Mouse (Mus musculus): ENCODE measurements at regions not wholly inside any gene's neighbourhood (a gene's known extent, or its start where the extent isn't known, plus 50 kb on each side); places are given as distances from the start of the nearest gene placed in this dataset.

- no peak for DNase-seq
Observed at GRCm38 (mm10) chr4:150800774-150801173, 52.9 kb upstream of the Errfi1 start.

GRCm38 (mm10) chr4:150799550-150800398 lies 53.9 kb upstream of the Errfi1 start:
- DNase-seq, result peak; percentile 53 to 82

GRCm38 (mm10) chr4:150798783-150799530 lies 54.8 kb upstream of the Errfi1 start:
- DNase-seq, result peak; percentile 65 to 86

- DNase-seq, result no peak
Observed at GRCm38 (mm10) chr4:150798281-150798680, 55.4 kb upstream of the Errfi1 start.

- peak; percentile 42 to 81 for DNase-seq
Observed at GRCm38 (mm10) chr4:150797057-150797456, 56.7 kb upstream of the Errfi1 start.

GRCm38 (mm10) chr4:150794878-150795277 lies 58.8 kb upstream of the Errfi1 start:
- no peak for DNase-seq

GRCm38 (mm10) chr4:150794257-150794794 lies 59.4 kb upstream of the Errfi1 start:
- DNase-seq, result no peak

GRCm38 (mm10) chr4:150793146-150793545 lies 60.6 kb upstream of the Errfi1 start:
- DNase-seq, result no peak

- no peak for DNase-seq
Observed at GRCm38 (mm10) chr4:150789166-150789565, 64.6 kb upstream of the Errfi1 start.

GRCm38 (mm10) chr4:150787113-150787512 lies 66.6 kb upstream of the Errfi1 start:
- no peak for DNase-seq

- DNase-seq, result no peak
Observed at GRCm38 (mm10) chr4:150786651-150787050, 67.1 kb upstream of the Errfi1 start.

GRCm38 (mm10) chr4:150784491-150785451 lies 68.9 kb upstream of the Errfi1 start:
- DNase-seq, result peak; percentile 62 to 84

GRCm38 (mm10) chr4:150781304-150781703 lies 72.4 kb upstream of the Errfi1 start:
- no peak for DNase-seq

GRCm38 (mm10) chr4:150779340-150779739 lies 74.4 kb upstream of the Errfi1 start:
- DNase-seq, result no peak

GRCm38 (mm10) chr4:150778683-150779082 lies 75.0 kb upstream of the Errfi1 start:
- peak; percentile 58 to 82 for DNase-seq

GRCm38 (mm10) chr4:150775695-150776521 lies 77.8 kb upstream of the Errfi1 start:
- DNase-seq, result peak; percentile 72 to 77

- DNase-seq, result no peak
Observed at GRCm38 (mm10) chr4:150775281-150775680, 78.4 kb upstream of the Errfi1 start.

- DNase-seq, result no peak
Observed at GRCm38 (mm10) chr4:150774289-150774914, 79.3 kb upstream of the Errfi1 start.

GRCm38 (mm10) chr4:150771922-150772651 lies 81.6 kb upstream of the Errfi1 start:
- peak; percentile 62 to 82 for DNase-seq

GRCm38 (mm10) chr4:150771469-150771868 lies 82.2 kb upstream of the Errfi1 start:
- DNase-seq, result no peak
